Mouse (Mus musculus): ENCODE measurements around the gene Rasl10a. TPM values are rescaled to one million over a fixed set of nuclear protein-coding genes. Genes with fewer than 3 reads are reported as not detected.

Rasl10a gene
- polyA plus RNA-seq, 1 experiment, result 1.4 TPM

DNA sequence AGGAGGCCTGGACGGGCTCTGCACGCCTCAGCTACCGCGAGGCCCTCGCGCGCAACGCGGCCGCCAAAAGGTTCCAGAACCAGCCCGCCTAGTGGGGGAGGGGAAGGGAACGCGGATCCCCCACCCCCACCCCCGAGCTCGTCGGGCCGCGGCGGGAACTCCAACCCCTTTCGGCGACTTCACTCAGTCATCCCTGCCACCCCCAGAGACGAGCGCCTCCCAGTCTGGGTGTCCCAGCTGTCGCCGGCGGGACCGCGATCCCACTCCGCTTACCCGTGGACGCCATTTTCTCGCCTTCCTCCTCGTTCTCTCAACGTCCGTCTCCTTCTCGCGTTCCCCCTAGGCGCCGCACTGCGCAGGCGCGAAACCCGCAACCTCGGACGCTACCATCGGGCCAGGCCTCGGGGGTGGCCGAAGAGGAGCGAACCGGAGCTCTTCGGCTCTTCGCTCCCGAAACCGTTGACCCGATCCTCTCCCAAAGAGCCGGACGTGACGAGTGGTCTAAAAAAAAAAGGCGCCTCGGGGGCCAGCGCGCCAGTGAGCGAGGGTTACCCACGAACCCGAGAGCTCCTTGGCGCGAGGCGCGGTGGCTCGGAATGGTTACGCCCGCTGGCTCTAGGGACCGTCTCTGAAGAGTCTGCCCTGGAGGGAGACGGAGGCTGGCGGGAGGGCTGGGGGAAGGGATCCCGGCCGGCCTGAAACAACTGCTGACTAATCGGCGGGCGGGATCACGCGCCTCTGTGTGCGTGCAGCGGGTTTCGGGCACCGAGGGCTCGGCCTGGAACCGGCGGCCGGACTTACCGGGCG lies 41.0 kb downstream of the Rasl10a start, which contains the start of the genes Rhbdd3 and Ewsr1:
Gene Rhbdd3 (plus strand): TSS at position 191 of the 807 bp plus-strand sequence.
Gene Ewsr1 (minus strand): TSS at position 531 of the 807 bp plus-strand sequence.
- no peaks in the 10 kb centered on the region for H3K27me3 ChIP-seq (ENCODE audit: control insufficient read depth, insufficient read depth, insufficient read length)
- TF ChIP-seq MAX (IDR thresholded peaks at IDR 0.05; ENCODE audit: low read depth) (no peak), MYOG (IDR thresholded peaks at IDR 0.05; ENCODE audit: control insufficient read depth in 1 of 3, insufficient read depth in 1 of 3, insufficient read length in 2 of 3, low read depth in 2 of 3) (peak in 2 of 3 experiments; percentile 37 to 49), MYOD1 (IDR thresholded peaks at IDR 0.05; ENCODE audit: control insufficient read depth in 1 of 3, insufficient read length in 2 of 3, low read depth in 2 of 3) (peak in 1 of 3 experiments; percentile 33), POLR2A (IDR thresholded peaks at IDR 0.05; ENCODE audit: insufficient read length, low read depth) (peak; percentile 96), TCF12 (IDR thresholded peaks at IDR 0.05; ENCODE audit: insufficient read depth, poor library complexity, severe bottlenecking) (no peak), SRF (IDR thresholded peaks at IDR 0.05; ENCODE audit: control insufficient read depth, insufficient read length, low read depth) (peak; percentile 17), USF1 (IDR thresholded peaks at IDR 0.05; ENCODE audit: low read depth) (no peak), REST (IDR thresholded peaks at IDR 0.05; ENCODE audit: insufficient read depth, insufficient read length) (peak; percentile 57), POLR2AphosphoS2 (IDR thresholded peaks at IDR 0.05; ENCODE audit: insufficient read length, low read depth) (peak; percentile 99), E2F4 (IDR thresholded peaks at IDR 0.05; ENCODE audit: insufficient read depth) (peak; percentile 35), CEBPB (IDR thresholded peaks at IDR 0.05; ENCODE audit: insufficient read depth, poor library complexity, severe bottlenecking) (no peak), TCF3 (IDR thresholded peaks at IDR 0.05; ENCODE audit: insufficient read length, low read depth) (no peak)
- peak within 1 kb of the TSS; percentile 100 for H3K4me2 ChIP-seq (ENCODE audit: low read depth)
- peak within 1 kb of the TSS; percentile 98 for H3K4me3 ChIP-seq
- peaks cover 3% of the 10 kb centered on the region for H3K36me3 ChIP-seq (ENCODE audit: control insufficient read depth, insufficient read depth)
- H3K79me2 ChIP-seq (ENCODE audit: control insufficient read depth, insufficient read depth), result peaks cover 49% of the 10 kb centered on the region
- peak within 1 kb of the TSS; percentile 65 for H3ac ChIP-seq (ENCODE audit: control insufficient read depth, insufficient read length)

GRCm38 (mm10) chr11:5099576-5100183 lies 41.8 kb downstream of the Rasl10a start:
- peaks cover 41% of the 10 kb centered on the region for H3K79me2 ChIP-seq (ENCODE audit: control insufficient read depth, insufficient read depth)
- H3K27me3 ChIP-seq (ENCODE audit: control insufficient read depth, insufficient read depth, insufficient read length), result no peaks in the 10 kb centered on the region
- H3K4me3 ChIP-seq, result peak overlapping the region; percentile 98
- TF ChIP-seq POLR2A (IDR thresholded peaks at IDR 0.05; ENCODE audit: insufficient read length, low read depth) (peak; percentile 85), REST (IDR thresholded peaks at IDR 0.05; ENCODE audit: insufficient read depth, insufficient read length) (no peak), POLR2AphosphoS2 (IDR thresholded peaks at IDR 0.05; ENCODE audit: insufficient read length, low read depth) (peak; percentile 94), MYOD1 (IDR thresholded peaks at IDR 0.05; ENCODE audit: control insufficient read depth in 1 of 3, insufficient read length in 2 of 3, low read depth in 2 of 3) (no peak)
- peaks cover 3% of the 10 kb centered on the region for H3K36me3 ChIP-seq (ENCODE audit: control insufficient read depth, insufficient read depth)
- peak overlapping the region; percentile 75 for H3K4me2 ChIP-seq (ENCODE audit: low read depth)
- peak overlapping the region; percentile 65 for H3ac ChIP-seq (ENCODE audit: control insufficient read depth, insufficient read length)

DNA sequence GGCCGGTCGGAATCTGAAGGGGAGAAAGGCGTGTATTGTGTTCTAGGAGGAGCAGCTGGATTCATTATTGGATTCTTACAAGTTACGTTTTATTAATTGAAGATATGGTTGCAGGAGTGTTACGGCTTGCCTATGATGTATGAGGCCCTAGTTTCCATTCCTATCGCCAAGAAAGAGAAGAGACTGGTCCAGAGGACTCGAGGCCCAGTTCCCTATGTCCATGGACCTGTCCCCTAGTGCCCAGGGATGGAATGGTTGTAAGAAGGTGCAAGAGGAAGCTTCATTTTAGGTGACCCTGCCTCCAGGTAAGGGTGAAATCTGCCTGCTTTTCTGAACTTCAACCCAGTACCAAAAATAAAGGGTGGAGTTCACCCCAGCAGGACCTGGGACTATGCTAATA lies 42.4 kb downstream of the Rasl10a start:
- H3ac ChIP-seq (ENCODE audit: control insufficient read depth, insufficient read length), result peak overlapping the region; percentile 65
- TF ChIP-seq TCF12 (IDR thresholded peaks at IDR 0.05; ENCODE audit: insufficient read depth, poor library complexity, severe bottlenecking), result no peak
- TF ChIP-seq SRF (IDR thresholded peaks at IDR 0.05; ENCODE audit: control insufficient read depth, insufficient read length, low read depth), result no peak
- no peak for TF ChIP-seq MYOG (IDR thresholded peaks at IDR 0.05; ENCODE audit: control insufficient read depth in 1 of 3, insufficient read depth in 1 of 3, insufficient read length in 2 of 3, low read depth in 2 of 3)
- no peak for TF ChIP-seq CEBPB (IDR thresholded peaks at IDR 0.05; ENCODE audit: insufficient read depth, poor library complexity, severe bottlenecking)
- TF ChIP-seq POLR2AphosphoS2 (IDR thresholded peaks at IDR 0.05; ENCODE audit: insufficient read length, low read depth), result no peak
- TF ChIP-seq MAX (IDR thresholded peaks at IDR 0.05; ENCODE audit: low read depth), result no peak
- peak overlapping the region; percentile 98 for H3K4me3 ChIP-seq
- peaks cover 35% of the 10 kb centered on the region for H3K79me2 ChIP-seq (ENCODE audit: control insufficient read depth, insufficient read depth)
- peak overlapping the region; percentile 75 for H3K4me2 ChIP-seq (ENCODE audit: low read depth)
- H3K36me3 ChIP-seq (ENCODE audit: control insufficient read depth, insufficient read depth), result peaks cover 3% of the 10 kb centered on the region
- no peaks in the 10 kb centered on the region for H3K27me3 ChIP-seq (ENCODE audit: control insufficient read depth, insufficient read depth, insufficient read length)

DNA sequence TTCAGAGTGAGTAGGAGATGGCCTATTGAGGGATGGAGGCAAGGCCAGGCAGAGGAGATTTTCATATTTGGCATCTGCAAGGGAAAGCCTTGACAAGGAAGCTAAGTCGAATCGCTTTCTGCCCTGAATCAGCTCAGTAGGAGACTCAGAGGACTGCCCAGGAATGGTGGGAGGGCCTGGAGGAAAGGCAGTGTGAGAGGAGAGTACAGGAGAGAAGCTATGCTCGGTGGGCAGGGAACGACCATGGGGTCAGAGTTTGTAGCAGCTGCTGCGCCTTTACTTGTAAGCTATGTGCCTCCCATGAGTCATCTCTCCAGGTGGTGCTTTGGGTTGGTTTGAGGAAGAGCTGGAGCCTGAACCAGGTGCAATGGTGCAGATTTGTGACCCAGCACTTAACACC lies 42.9 kb downstream of the Rasl10a start:
- H3K36me3 ChIP-seq (ENCODE audit: control insufficient read depth, insufficient read depth), result peaks cover 3% of the 10 kb centered on the region
- TF ChIP-seq E2F4 (IDR thresholded peaks at IDR 0.05; ENCODE audit: insufficient read depth) (no peak), MYOD1 (IDR thresholded peaks at IDR 0.05; ENCODE audit: control insufficient read depth in 1 of 3, insufficient read length in 2 of 3, low read depth in 2 of 3) (peak in 2 of 3 experiments; percentile 9 to 35), USF1 (IDR thresholded peaks at IDR 0.05; ENCODE audit: low read depth) (no peak), TCF12 (IDR thresholded peaks at IDR 0.05; ENCODE audit: insufficient read depth, poor library complexity, severe bottlenecking) (no peak)
- H3K4me3 ChIP-seq, result peak overlapping the region; percentile 98
- no peak overlapping the region for H3ac ChIP-seq (ENCODE audit: control insufficient read depth, insufficient read length)
- H3K27me3 ChIP-seq (ENCODE audit: control insufficient read depth, insufficient read depth, insufficient read length), result no peaks in the 10 kb centered on the region
- peak overlapping the region; percentile 75 for H3K4me2 ChIP-seq (ENCODE audit: low read depth)
- H3K79me2 ChIP-seq (ENCODE audit: control insufficient read depth, insufficient read depth), result peaks cover 30% of the 10 kb centered on the region

- no peak overlapping the region for H3K4me2 ChIP-seq (ENCODE audit: low read depth)
- TF ChIP-seq MYOG (IDR thresholded peaks at IDR 0.05; ENCODE audit: control insufficient read depth in 1 of 3, insufficient read depth in 1 of 3, insufficient read length in 2 of 3, low read depth in 2 of 3), result no peak
- TF ChIP-seq USF1 (IDR thresholded peaks at IDR 0.05; ENCODE audit: low read depth), result no peak
- TF ChIP-seq TCF3 (IDR thresholded peaks at IDR 0.05; ENCODE audit: insufficient read length, low read depth), result no peak
- no peak for TF ChIP-seq REST (IDR thresholded peaks at IDR 0.05; ENCODE audit: insufficient read depth, insufficient read length)
- no peak for TF ChIP-seq SRF (IDR thresholded peaks at IDR 0.05; ENCODE audit: control insufficient read depth, insufficient read length, low read depth)
- no peak for TF ChIP-seq MAX (IDR thresholded peaks at IDR 0.05; ENCODE audit: low read depth)
- no peak for TF ChIP-seq POLR2A (IDR thresholded peaks at IDR 0.05; ENCODE audit: insufficient read length, low read depth)
- no peak for TF ChIP-seq MYOD1 (IDR thresholded peaks at IDR 0.05; ENCODE audit: control insufficient read depth in 1 of 3, insufficient read length in 2 of 3, low read depth in 2 of 3)
- no peak for TF ChIP-seq TCF12 (IDR thresholded peaks at IDR 0.05; ENCODE audit: insufficient read depth, poor library complexity, severe bottlenecking)
- no peak for TF ChIP-seq CEBPB (IDR thresholded peaks at IDR 0.05; ENCODE audit: insufficient read depth, poor library complexity, severe bottlenecking)
- no peak for TF ChIP-seq E2F4 (IDR thresholded peaks at IDR 0.05; ENCODE audit: insufficient read depth)
- TF ChIP-seq POLR2AphosphoS2 (IDR thresholded peaks at IDR 0.05; ENCODE audit: insufficient read length, low read depth), result no peak
- peaks cover 3% of the 10 kb centered on the region for H3K36me3 ChIP-seq (ENCODE audit: control insufficient read depth, insufficient read depth)
- H3K4me3 ChIP-seq, result no peak overlapping the region
- H3K27me3 ChIP-seq (ENCODE audit: control insufficient read depth, insufficient read depth, insufficient read length), result no peaks in the 10 kb centered on the region
- no peak overlapping the region for H3ac ChIP-seq (ENCODE audit: control insufficient read depth, insufficient read length)
- peaks cover 22% of the 10 kb centered on the region for H3K79me2 ChIP-seq (ENCODE audit: control insufficient read depth, insufficient read depth)
Measured at GRCm38 (mm10) chr11:5101641-5102040, 43.7 kb downstream of the Rasl10a start.

Measured in myocyte (in vitro differentiated cells).